Mouse (Mus musculus) midbrain, embryonic 15.5 days (tissue): ENCODE data around the gene Cd27. TPM values are rescaled to one million over a fixed set of nuclear protein-coding genes. Genes with fewer than 3 reads are reported as not detected.
"Not testable (repeated sequence)": the region's sequence is repeated elsewhere in the genome, so short reads cannot be mapped to it uniquely, and the experiment has no call there.

Experiments
- ATAC-seq: fragments of 200-750 bp; cut with Nextera tagmentation; replicated peaks from 2 replicates; pipeline ENCODE4 v1.8.0; 2017; ENCODE audit warnings: moderate TSS enrichment
- H3K27ac ChIP-seq: fragments of 300-500 bp; sonication (generic); 2 replicates; pipeline ENCODE4 v1.5.1; 2015; ENCODE audit warnings: mild to moderate bottlenecking, inconsistent platforms
- H3K27me3 ChIP-seq: fragments of 300-500 bp; sonication (generic); replicated peaks from 2 replicates; pipeline ENCODE4 v1.6.1; 2015; ENCODE audit warnings: inconsistent platforms
- H3K36me3 ChIP-seq: fragments of 300-500 bp; sonication (generic); replicated peaks from 2 replicates; pipeline ENCODE4 v1.6.1; 2015; ENCODE audit warnings: inconsistent platforms
- H3K4me1 ChIP-seq: fragments of 300-500 bp; sonication (generic); 2 replicates; pipeline ENCODE4 v1.6.1; 2015; ENCODE audit warnings: inconsistent platforms
- H3K4me2 ChIP-seq: fragments of 300-500 bp; sonication (generic); 2 replicates; pipeline ENCODE4 v1.6.1; 2015; ENCODE audit warnings: inconsistent platforms, mild to moderate bottlenecking, moderate library complexity
- H3K4me3 ChIP-seq: fragments of 300-500 bp; sonication (generic); 2 replicates; pipeline ENCODE4 v1.5.1; 2015; ENCODE audit warnings: mild to moderate bottlenecking, inconsistent platforms
- H3K9ac ChIP-seq: fragments of 300-500 bp; sonication (generic); 2 replicates; pipeline ENCODE4 v1.6.1; 2015; ENCODE audit warnings: mild to moderate bottlenecking, inconsistent platforms
- H3K9me3 ChIP-seq: fragments of 300-500 bp; sonication (generic); 2 replicates; pipeline ENCODE4 v1.6.1; 2016; ENCODE audit warnings: inconsistent platforms
- WGBS: fragments of 180-500 bp; shearing (Covaris S2); methylation state at CpG from one replicate; pipeline ENCODE4 v1.1.7; 2015; ENCODE audit warnings: mixed read lengths; 5-methylcytosine and 5-hydroxymethylcytosine counted together
- polyA plus RNA-seq: library from polyadenylated mRNA; unstranded; fragments of >200 nt; fragmentation: Nextera tagmentation; extraction: Ambion mirVana; gene quantifications from 2 replicates; pipeline ENCODE4 v1.2.1, GENCODE M21; 2015

Gene Cd27
- 1.4 and 2.3 TPM in 2 replicates for polyA plus RNA-seq

GRCm38 (mm10) chr6:125236782-125237181, at the start of gene Cd27:
Gene Cd27, minus strand, starts transcription at chr6:125237010.
- 30% methylated on average over 6 of the region's 6 CpGs for WGBS
- no peaks in the 10 kb centered on the region for H3K36me3 ChIP-seq
- H3K4me1 ChIP-seq: peaks cover 3% of the 10 kb centered on the region; the same call in 1 of the 2 replicates
- no peak within 1 kb of the TSS for H3K9ac ChIP-seq
- H3K27ac ChIP-seq: no peak within 1 kb of the TSS
- H3K9me3 ChIP-seq: no peaks in the 10 kb centered on the region
- H3K27me3 ChIP-seq: no peaks in the 10 kb centered on the region
- no peak within 1 kb of the TSS for H3K4me3 ChIP-seq
- ATAC-seq: no peak
- no peak within 1 kb of the TSS for H3K4me2 ChIP-seq

GRCm38 (mm10) chr6:125285890-125286289, 49.1 kb upstream of the Cd27 start, which contains the start of gene Tuba3a:
Gene Tuba3a, minus strand, starts transcription at chr6:125286042.
- H3K4me1 ChIP-seq: no peaks in the 10 kb centered on the region
- H3K36me3 ChIP-seq: no peaks in the 10 kb centered on the region
- H3K4me3 ChIP-seq: no peak within 1 kb of the TSS
- no peak for ATAC-seq
- no peaks in the 10 kb centered on the region for H3K27me3 ChIP-seq
- 96% methylated on average over 22 of the region's 22 CpGs for WGBS
- H3K9ac ChIP-seq: no peak within 1 kb of the TSS
- no peak within 1 kb of the TSS for H3K4me2 ChIP-seq
- H3K9me3 ChIP-seq: no peaks in the 10 kb centered on the region
- H3K27ac ChIP-seq: no peak within 1 kb of the TSS

- no peak for ATAC-seq
- WGBS: 94% methylated on average over 7 of the region's 7 CpGs
- Histone ChIP-seq H3K27me3 (no peaks in the 10 kb centered on the region), H3K36me3 (no peaks in the 10 kb centered on the region), H3K27ac (no peak overlapping the region), H3K9ac (no peak overlapping the region), H3K9me3 (no peaks in the 10 kb centered on the region), H3K4me1 (no peaks in the 10 kb centered on the region), H3K4me2 (no peak overlapping the region), H3K4me3 (no peak overlapping the region)
Measured at GRCm38 (mm10) chr6:125284751-125285150, 47.9 kb upstream of the Cd27 start.

GRCm38 (mm10) chr6:125284250-125284649, 47.4 kb upstream of the Cd27 start:
- Histone ChIP-seq H3K9me3 (no peaks in the 10 kb centered on the region), H3K4me3 (no peak overlapping the region), H3K27me3 (no peaks in the 10 kb centered on the region), H3K4me1 (no peaks in the 10 kb centered on the region), H3K9ac (no peak overlapping the region), H3K27ac (no peak overlapping the region), H3K4me2 (no peak overlapping the region), H3K36me3 (no peaks in the 10 kb centered on the region)
- ATAC-seq: no peak
- 69% methylated on average over 8 of the region's 8 CpGs for WGBS

- not testable (repeated sequence) for H3K9me3 ChIP-seq, H3K27me3 ChIP-seq, H3K36me3 ChIP-seq, H3K9ac ChIP-seq, H3K4me3 ChIP-seq, H3K4me1 ChIP-seq, H3K4me2 ChIP-seq, H3K27ac ChIP-seq, ATAC-seq
- WGBS: 92% methylated on average over 13 of the region's 13 CpGs
Measured at GRCm38 (mm10) chr6:125282721-125283120, 45.9 kb upstream of the Cd27 start.

GRCm38 (mm10) chr6:125279729-125280128, 42.9 kb upstream of the Cd27 start:
- no peaks in the 10 kb centered on the region for H3K4me1 ChIP-seq
- H3K4me2 ChIP-seq: no peak overlapping the region
- 64% methylated on average over 8 of the region's 8 CpGs for WGBS
- no peak overlapping the region for H3K9ac ChIP-seq
- no peak for ATAC-seq
- no peaks in the 10 kb centered on the region for H3K36me3 ChIP-seq
- H3K27ac ChIP-seq: no peak overlapping the region
- no peak overlapping the region for H3K4me3 ChIP-seq
- H3K27me3 ChIP-seq: no peaks in the 10 kb centered on the region
- no peaks in the 10 kb centered on the region for H3K9me3 ChIP-seq

GRCm38 (mm10) chr6:125274841-125275563, 38.2 kb upstream of the Cd27 start:
- Histone ChIP-seq H3K4me3 (no peak overlapping the region), H3K27me3 (no peaks in the 10 kb centered on the region), H3K36me3 (no peaks in the 10 kb centered on the region), H3K4me2 (no peak overlapping the region), H3K4me1 (peaks cover 6% of the 10 kb centered on the region; the same call in 1 of the 2 replicates), H3K9me3 (no peaks in the 10 kb centered on the region), H3K9ac (no peak overlapping the region), H3K27ac (no peak overlapping the region)
- WGBS: 63% methylated on average over 15 of the region's 15 CpGs
- ATAC-seq: no peak

- H3K9ac ChIP-seq: no peak overlapping the region
- no peaks in the 10 kb centered on the region for H3K36me3 ChIP-seq
- H3K4me3 ChIP-seq: no peak overlapping the region
- 76% methylated on average over 10 of the region's 10 CpGs for WGBS
- no peak overlapping the region for H3K27ac ChIP-seq
- peaks cover 6% of the 10 kb centered on the region; the same call in 1 of the 2 replicates for H3K4me1 ChIP-seq
- H3K9me3 ChIP-seq: no peaks in the 10 kb centered on the region
- H3K27me3 ChIP-seq: no peaks in the 10 kb centered on the region
- ATAC-seq: no peak
- no peak overlapping the region for H3K4me2 ChIP-seq
Measured at GRCm38 (mm10) chr6:125272228-125272785, 35.5 kb upstream of the Cd27 start.

GRCm38 (mm10) chr6:125271455-125272227, 34.8 kb upstream of the Cd27 start:
- Histone ChIP-seq H3K4me2 (peak overlapping the region; percentile 34), H3K9me3 (no peaks in the 10 kb centered on the region), H3K4me1 (peaks cover 6% of the 10 kb centered on the region; the same call in 1 of the 2 replicates), H3K9ac (no peak overlapping the region), H3K4me3 (0 out of 2 replicates have a peak overlapping the region, but pooled peaks have one; percentile 7), H3K27me3 (no peaks in the 10 kb centered on the region), H3K27ac (no peak overlapping the region), H3K36me3 (no peaks in the 10 kb centered on the region)
- WGBS: 20% methylated on average over 17 of the region's 17 CpGs
- peak; percentile 93 for ATAC-seq

GRCm38 (mm10) chr6:125268799-125269198, 32.0 kb upstream of the Cd27 start:
- no peak overlapping the region for H3K27ac ChIP-seq
- H3K9me3 ChIP-seq: no peaks in the 10 kb centered on the region
- H3K4me1 ChIP-seq: peaks cover 6% of the 10 kb centered on the region; the same call in 1 of the 2 replicates
- no peaks in the 10 kb centered on the region for H3K36me3 ChIP-seq
- 50% methylated on average over 6 of the region's 6 CpGs for WGBS
- no peak for ATAC-seq
- H3K9ac ChIP-seq: no peak overlapping the region
- no peak overlapping the region for H3K4me3 ChIP-seq
- no peaks in the 10 kb centered on the region for H3K27me3 ChIP-seq
- H3K4me2 ChIP-seq: no peak overlapping the region

- no peak overlapping the region for H3K27ac ChIP-seq
- no peaks in the 10 kb centered on the region for H3K27me3 ChIP-seq
- no peaks in the 10 kb centered on the region for H3K36me3 ChIP-seq
- H3K9me3 ChIP-seq: no peaks in the 10 kb centered on the region
- 89% methylated on average over 3 of the region's 3 CpGs for WGBS
- H3K4me1 ChIP-seq: peaks cover 6% of the 10 kb centered on the region; the same call in 1 of the 2 replicates
- ATAC-seq: no peak
- no peak overlapping the region for H3K4me3 ChIP-seq
- H3K4me2 ChIP-seq: no peak overlapping the region
- H3K9ac ChIP-seq: no peak overlapping the region
Measured at GRCm38 (mm10) chr6:125267469-125267868, 30.7 kb upstream of the Cd27 start.

GRCm38 (mm10) chr6:125266600-125266999, 29.8 kb upstream of the Cd27 start:
- H3K9ac ChIP-seq, ATAC-seq, H3K36me3 ChIP-seq, H3K4me2 ChIP-seq, H3K27me3 ChIP-seq, H3K9me3 ChIP-seq, H3K4me3 ChIP-seq, H3K27ac ChIP-seq, H3K4me1 ChIP-seq: not testable (repeated sequence)
- 63% methylated on average over 6 of the region's 6 CpGs for WGBS
